Mouse (Mus musculus) lung, embryonic 16.5 days (tissue): ENCODE measurements around the gene Tob2. TPM values are rescaled to one million over a fixed set of nuclear protein-coding genes. Genes with fewer than 3 reads are reported as not detected.

ENCODE experiments used
- ATAC-seq: fragments of 200-750 bp; cut with Nextera tagmentation; 2 replicates; pipeline ENCODE4 v1.8.0; 2017; ENCODE audit warnings: low read depth, mild to moderate bottlenecking, moderate library complexity
- H3K27ac ChIP-seq: fragments of 300-500 bp; sonication (generic); 2 replicates; pipeline ENCODE4 v1.5.1; 2014; ENCODE audit warnings: mild to moderate bottlenecking, control low read depth, low read length
- H3K27me3 ChIP-seq: fragments of 300-500 bp; sonication (generic); 2 replicates; pipeline ENCODE4 v1.6.1; 2014; ENCODE audit warnings: low read depth, low read length, mixed read lengths; ENCODE audit not compliant: control insufficient read depth, insufficient read depth
- H3K36me3 ChIP-seq: fragments of 300-500 bp; sonication (generic); 2 replicates; pipeline ENCODE4 v1.6.1; 2014; ENCODE audit warnings: low read length; ENCODE audit not compliant: control insufficient read depth, insufficient read depth
- H3K4me1 ChIP-seq: fragments of 300-500 bp; sonication (generic); replicated peaks from 2 replicates; pipeline ENCODE4 v1.6.1; 2014; ENCODE audit warnings: low read length, mixed read lengths; ENCODE audit not compliant: control insufficient read depth, insufficient read depth
- H3K4me2 ChIP-seq: fragments of 300-500 bp; sonication (generic); 2 replicates; pipeline ENCODE4 v1.6.1; 2014; ENCODE audit warnings: low read depth, low read length, control low read depth
- H3K4me3 ChIP-seq: fragments of 300-500 bp; sonication (generic); 2 replicates; pipeline ENCODE4 v1.5.1; 2014; ENCODE audit warnings: mild to moderate bottlenecking, low read length, control low read depth
- H3K9ac ChIP-seq: fragments of 300-500 bp; sonication (generic); 2 replicates; pipeline ENCODE4 v1.6.1; 2014; ENCODE audit warnings: low read length, control low read depth
- H3K9me3 ChIP-seq: fragments of 300-500 bp; sonication (generic); 2 replicates; pipeline ENCODE4 v1.6.1; 2016; ENCODE audit warnings: low read length; ENCODE audit not compliant: control insufficient read depth
- WGBS: fragments of 180-500 bp; shearing (Covaris S2); extraction: QIAGEN DNeasy Blood & Tissue Kit; methylation state at CpG from one replicate; pipeline ENCODE4 v1.1.7; 2014; 5-methylcytosine and 5-hydroxymethylcytosine counted together
- polyA plus RNA-seq: library from polyadenylated mRNA; unstranded; fragments of >200 nt; fragmentation: Nextera tagmentation; extraction: Ambion mirVana; gene quantifications from 2 replicates; pipeline ENCODE4 v1.2.1, GENCODE M21; 2015

Gene Tob2
- polyA plus RNA-seq, 1 experiment from 2014 or later: 36.0 TPM

- peak within 1 kb of the TSS; percentile 95 for H3K27ac ChIP-seq
- 14% methylated on average over 19 of the region's 19 CpGs for WGBS
- peaks cover 50% of the 10 kb centered on the region for H3K4me1 ChIP-seq
- H3K9me3 ChIP-seq: no peaks in the 10 kb centered on the region
- H3K36me3 ChIP-seq: no peaks in the 10 kb centered on the region
- ATAC-seq: peak; percentile 98
- H3K9ac ChIP-seq: peak within 1 kb of the TSS; percentile 67
- peak within 1 kb of the TSS; percentile 65 for H3K4me2 ChIP-seq
- peak within 1 kb of the TSS; percentile 52 for H3K4me3 ChIP-seq
- H3K27me3 ChIP-seq: no peaks in the 10 kb centered on the region
Observed at GRCm38 (mm10) chr15:81802001-81802890, 56.4 kb downstream of the Tob2 start, which contains the start of gene Tef. Tef (plus strand) TSS chr15:81802421.

GRCm38 (mm10) chr15:81800391-81800790 lies 58.2 kb downstream of the Tob2 start:
- 60% methylated on average over 3 of the region's 3 CpGs for WGBS
- no peak overlapping the region for H3K4me3 ChIP-seq
- H3K4me2 ChIP-seq: no peak overlapping the region
- H3K9me3 ChIP-seq: no peaks in the 10 kb centered on the region
- H3K36me3 ChIP-seq: no peaks in the 10 kb centered on the region
- no peak for ATAC-seq
- no peaks in the 10 kb centered on the region for H3K27me3 ChIP-seq
- H3K4me1 ChIP-seq: peaks cover 32% of the 10 kb centered on the region
- no peak overlapping the region for H3K27ac ChIP-seq
- no peak overlapping the region for H3K9ac ChIP-seq

GRCm38 (mm10) chr15:81798421-81798820 lies 60.2 kb downstream of the Tob2 start:
- no peaks in the 10 kb centered on the region for H3K9me3 ChIP-seq
- peaks cover 12% of the 10 kb centered on the region for H3K4me1 ChIP-seq
- peaks cover 5% of the 10 kb centered on the region for H3K36me3 ChIP-seq
- H3K27me3 ChIP-seq: no peaks in the 10 kb centered on the region
- 81% methylated on average over 4 of the region's 4 CpGs for WGBS
- no peak overlapping the region for H3K4me3 ChIP-seq
- no peak overlapping the region for H3K4me2 ChIP-seq
- H3K27ac ChIP-seq: no peak overlapping the region
- ATAC-seq: no peak
- no peak overlapping the region for H3K9ac ChIP-seq

Other genes with a start within 250 kb of the Tob2 start
- gene L3mbtl2, start 194.9 kb downstream of the Tob2 start, polyA plus RNA-seq: 19.8 and 24.8 TPM in 2 replicates
- 4.5 and 5.6 TPM in 2 replicates for gene Chadl, start 161.5 kb downstream of the Tob2 start, polyA plus RNA-seq
- gene Zc3h7b, start 113.7 kb downstream of the Tob2 start, polyA plus RNA-seq: 25.7 and 32.0 TPM in 2 replicates
- 94.6 and 95.7 TPM in 2 replicates for gene Rangap1, start 113.3 kb downstream of the Tob2 start, polyA plus RNA-seq
- gene Tef, start 56.4 kb downstream of the Tob2 start, polyA plus RNA-seq: 32.4 and 39.8 TPM in 2 replicates
- gene Phf5a, start 13.1 kb upstream of the Tob2 start, polyA plus RNA-seq: 146 and 148 TPM in 2 replicates
- gene Aco2, start 13.5 kb upstream of the Tob2 start, polyA plus RNA-seq: 171 and 180 TPM in 2 replicates
- 64.5 and 65.1 TPM in 2 replicates for gene Polr3h, start 67.4 kb upstream of the Tob2 start, polyA plus RNA-seq
- 10.0 and 10.7 TPM in 2 replicates for gene Csdc2, start 78.0 kb upstream of the Tob2 start, polyA plus RNA-seq
- 37.7 and 41.7 TPM in 2 replicates for gene Pmm1, start 102.1 kb upstream of the Tob2 start, polyA plus RNA-seq
- gene 1700029P11Rik, start 121.7 kb upstream of the Tob2 start, polyA plus RNA-seq: not detected in 2 replicates
- 72.0 and 77.0 TPM in 2 replicates for gene Xrcc6, start 129.0 kb upstream of the Tob2 start, polyA plus RNA-seq
- 21.6 and 22.7 TPM in 2 replicates for gene Desi1, start 175.1 kb upstream of the Tob2 start, polyA plus RNA-seq
- 260 and 272 TPM in 2 replicates for gene Snu13, start 188.8 kb upstream of the Tob2 start, polyA plus RNA-seq
- not detected in 2 replicates for gene 4930407I10Rik, start 200.4 kb upstream of the Tob2 start, polyA plus RNA-seq
- not detected in 2 replicates for gene Mei1, start 211.2 kb upstream of the Tob2 start, polyA plus RNA-seq